Mouse (Mus musculus) kidney, adult 9 months (tissue): Measurements from ENCODE around the gene Nme7.

Experiments used
- DNase-seq: peaks from one replicate; pipeline ENCODE4 v3.0.0; 2022

Nme7 gene

GRCm38 (mm10) chr1:164303821-164304220 is at the start of gene Nme7:
TSS of gene Nme7 (plus strand) at chr1:164304121.
- no peak for DNase-seq

DNA sequence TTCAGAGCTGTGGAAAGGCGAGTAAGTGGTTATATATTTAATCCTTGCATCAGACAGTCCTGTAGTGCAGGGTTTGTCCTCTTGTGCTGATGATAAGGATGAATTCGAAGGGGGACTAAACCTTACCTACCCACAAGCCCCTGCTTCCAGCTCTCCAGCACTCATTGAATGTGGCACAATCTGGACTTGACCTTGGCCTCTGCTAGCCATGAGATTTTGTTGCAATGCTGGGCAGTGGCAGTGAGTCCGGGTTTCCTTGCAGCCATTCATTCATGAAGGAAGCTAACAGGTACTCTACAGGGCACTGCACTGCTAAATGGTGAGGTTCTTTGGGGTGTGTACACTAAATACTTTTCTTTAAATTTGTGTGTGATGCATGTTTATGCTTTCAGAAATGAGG is 49.1 kb upstream of the Nme7 start:
- DNase-seq: no peak

GRCm38 (mm10) chr1:164260171-164261028 is 43.5 kb upstream of the Nme7 start:
- no peak for DNase-seq

GRCm38 (mm10) chr1:164261553-164261952 is 42.4 kb upstream of the Nme7 start:
- DNase-seq: no peak

- no peak for DNase-seq
Observed at GRCm38 (mm10) chr1:164270941-164271340, 33.0 kb upstream of the Nme7 start.

GRCm38 (mm10) chr1:164273659-164274058 is 30.3 kb upstream of the Nme7 start:
- DNase-seq: no peak

GRCm38 (mm10) chr1:164275455-164275954 is 28.4 kb upstream of the Nme7 start, which contains the start of gene Ccdc181:
TSS of gene Ccdc181 (plus strand) at chr1:164275585.
- DNase-seq: peak; percentile 96

GRCm38 (mm10) chr1:164276552-164276951 is 27.4 kb upstream of the Nme7 start:
- DNase-seq: no peak

GRCm38 (mm10) chr1:164279332-164279731 is 24.6 kb upstream of the Nme7 start:
- DNase-seq: no peak

GRCm38 (mm10) chr1:164284007-164284406 is 19.9 kb upstream of the Nme7 start:
- no peak for DNase-seq

GRCm38 (mm10) chr1:164287406-164287805 is 16.5 kb upstream of the Nme7 start:
- DNase-seq: no peak

DNA sequence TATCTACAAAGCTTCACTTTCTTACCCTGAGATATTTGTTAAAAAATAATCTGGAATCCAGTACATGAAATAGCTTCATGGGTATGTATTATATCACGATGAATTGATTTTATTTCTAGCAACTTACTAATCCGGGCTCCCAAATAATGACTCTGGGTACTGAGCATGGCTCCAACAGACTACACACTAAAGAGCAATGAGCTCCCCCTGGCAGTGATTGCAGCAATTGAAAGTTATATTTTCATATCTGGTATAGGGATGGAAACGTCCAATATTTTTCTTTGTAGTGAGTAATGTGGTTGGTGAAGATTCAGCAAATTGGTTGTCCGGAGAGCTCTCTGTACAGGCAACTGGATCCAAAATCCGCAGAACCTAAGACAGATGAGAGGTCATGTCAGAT is 11.9 kb upstream of the Nme7 start:
- DNase-seq: no peak

DNA sequence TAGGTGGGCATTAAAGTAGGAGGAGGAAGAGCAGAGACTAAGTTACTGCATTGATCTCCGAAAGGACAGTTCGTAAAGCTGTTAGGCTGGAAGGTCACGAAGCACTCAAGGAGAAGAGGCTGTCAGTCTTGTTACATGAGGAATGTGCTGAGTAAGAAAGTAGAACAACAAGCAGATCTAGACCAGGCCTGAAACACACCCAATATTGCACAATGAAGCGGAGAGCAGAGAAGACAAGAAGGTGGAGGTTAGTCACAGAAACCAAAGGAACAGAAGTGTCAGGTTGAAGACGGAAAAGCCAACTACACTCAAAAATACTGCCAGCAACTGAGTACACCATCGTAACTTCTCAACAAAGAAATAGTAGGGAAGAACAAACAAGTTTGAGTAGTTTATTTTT is 9.8 kb upstream of the Nme7 start:
- no peak for DNase-seq

- DNase-seq: no peak
Observed at GRCm38 (mm10) chr1:164296473-164296872, 7.4 kb upstream of the Nme7 start.

DNA sequence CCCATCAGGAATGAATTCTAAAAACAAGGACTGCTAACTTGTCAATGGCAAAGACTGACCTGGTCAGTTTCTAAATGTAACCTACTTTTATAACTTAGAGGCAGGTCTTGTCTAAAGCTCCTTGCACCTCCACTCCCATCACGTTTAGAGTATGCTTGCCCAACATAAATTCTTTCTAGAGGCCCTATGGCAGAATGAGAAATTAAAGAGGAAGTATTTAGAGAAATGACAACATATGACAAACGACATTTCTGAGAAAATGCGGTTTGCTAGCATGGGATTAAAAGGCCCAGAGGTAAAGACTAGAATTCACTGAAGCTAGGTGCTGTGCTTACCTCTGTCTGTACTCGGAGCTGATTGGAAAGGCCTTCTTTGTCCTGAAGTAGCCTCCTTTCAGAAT is 2.0 kb upstream of the Nme7 start:
- DNase-seq: no peak

- DNase-seq: peak; percentile 99
Observed at GRCm38 (mm10) chr1:164307124-164307751, 3.3 kb downstream of the Nme7 start, which contains the start of gene Blzf1. TSS of gene Blzf1 (minus strand) at chr1:164307489.

DNA sequence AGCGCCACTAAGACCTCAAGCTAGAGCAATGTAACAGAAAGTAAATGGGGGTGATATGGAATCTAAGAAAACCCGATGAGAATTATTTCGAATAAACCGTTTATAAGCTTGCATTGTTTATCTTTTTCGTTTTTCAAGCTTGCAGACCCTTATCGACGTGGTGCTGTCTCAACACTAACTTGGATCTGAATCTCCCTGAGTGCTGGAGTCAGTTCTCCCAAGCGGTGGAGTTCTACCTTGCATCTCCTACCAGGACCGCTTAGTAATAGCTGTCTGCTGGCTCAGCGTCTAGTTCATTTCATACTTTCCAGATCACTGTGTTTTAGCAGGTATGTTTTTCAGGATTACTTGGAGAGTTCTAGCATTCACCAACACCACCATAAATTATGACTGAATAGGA is 4.0 kb downstream of the Nme7 start:
- DNase-seq: no peak

DNA sequence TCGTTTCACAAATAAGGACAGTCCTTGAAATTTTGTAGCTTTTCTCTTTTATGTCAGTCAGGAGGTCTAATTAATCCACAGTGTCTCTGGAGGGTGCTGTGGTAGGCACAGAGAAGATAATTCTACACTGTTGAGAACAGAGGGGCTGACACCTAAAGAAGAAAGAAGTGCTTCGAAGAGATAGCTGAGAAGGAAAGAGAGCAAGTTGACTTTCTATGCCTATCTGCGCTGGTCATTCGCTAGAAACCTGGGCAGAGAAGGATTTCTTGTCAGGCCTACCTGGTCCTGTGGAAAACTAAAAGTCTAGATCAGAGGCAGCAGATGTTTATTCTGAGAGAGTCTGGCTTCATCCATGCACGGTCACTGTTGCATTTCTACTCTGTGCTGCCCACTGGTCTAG is 10.2 kb downstream of the Nme7 start:
- no peak for DNase-seq

DNA sequence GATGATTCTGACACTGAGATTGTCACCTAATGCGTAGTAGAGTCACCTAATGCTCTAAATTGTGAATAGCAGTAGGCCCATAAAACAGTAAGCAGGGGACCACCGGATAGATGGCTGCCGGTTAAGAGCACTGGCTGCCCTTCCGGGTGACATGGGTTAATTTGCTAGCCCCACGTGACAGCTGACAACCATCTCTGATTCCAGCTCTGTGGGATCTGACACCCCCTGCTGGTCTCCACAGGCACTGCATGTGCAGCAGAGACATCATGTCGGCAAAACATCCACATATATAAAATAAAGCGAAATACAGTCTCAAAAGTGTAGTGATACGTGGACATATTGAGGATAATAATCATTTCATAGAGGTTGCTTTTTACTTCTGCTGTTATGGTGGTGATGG is 11.3 kb downstream of the Nme7 start:
- peak; percentile 47 for DNase-seq

DNA sequence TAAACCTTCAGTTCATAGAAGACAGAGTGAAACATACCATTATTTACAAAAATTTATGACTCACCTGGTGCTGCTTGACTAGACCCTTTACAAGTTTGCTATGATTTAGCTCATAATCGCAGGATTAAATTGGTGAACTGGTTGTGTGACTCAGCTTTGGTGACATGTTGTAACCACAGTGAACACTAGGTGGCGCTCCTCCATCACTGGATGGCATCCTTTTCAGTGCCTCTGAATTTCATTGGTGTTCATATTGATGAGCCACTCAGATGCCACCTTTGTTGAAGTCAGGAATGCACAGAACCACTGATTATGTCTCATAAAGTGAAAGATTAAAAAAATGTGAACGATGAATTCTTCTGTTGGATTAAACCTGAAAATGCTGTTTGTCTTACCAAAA is 12.8 kb downstream of the Nme7 start:
- DNase-seq: peak; percentile 68

DNA sequence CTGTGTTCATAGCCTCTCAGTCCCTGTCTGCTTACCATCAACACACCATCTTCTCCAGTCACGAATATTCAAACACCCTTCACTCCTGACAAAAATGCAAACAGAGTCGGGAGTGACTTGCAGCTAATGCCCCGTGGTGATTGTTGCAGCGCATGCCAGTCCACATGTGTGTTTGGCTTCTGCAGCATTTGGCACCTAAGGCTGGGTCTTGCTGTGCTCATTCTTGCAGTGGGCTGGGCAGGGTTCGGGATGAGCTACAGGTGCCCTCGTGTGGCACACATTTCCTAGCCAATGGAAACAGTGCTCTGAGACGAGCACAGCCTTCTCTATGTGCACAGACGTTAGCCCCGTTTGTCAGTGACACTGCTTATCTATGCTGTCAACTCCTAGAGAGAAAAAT is 13.3 kb downstream of the Nme7 start:
- no peak for DNase-seq

- no peak for DNase-seq
Observed at GRCm38 (mm10) chr1:164318474-164318873, 14.6 kb downstream of the Nme7 start.

- no peak for DNase-seq
Observed at GRCm38 (mm10) chr1:164319542-164320140, 15.7 kb downstream of the Nme7 start.

DNA sequence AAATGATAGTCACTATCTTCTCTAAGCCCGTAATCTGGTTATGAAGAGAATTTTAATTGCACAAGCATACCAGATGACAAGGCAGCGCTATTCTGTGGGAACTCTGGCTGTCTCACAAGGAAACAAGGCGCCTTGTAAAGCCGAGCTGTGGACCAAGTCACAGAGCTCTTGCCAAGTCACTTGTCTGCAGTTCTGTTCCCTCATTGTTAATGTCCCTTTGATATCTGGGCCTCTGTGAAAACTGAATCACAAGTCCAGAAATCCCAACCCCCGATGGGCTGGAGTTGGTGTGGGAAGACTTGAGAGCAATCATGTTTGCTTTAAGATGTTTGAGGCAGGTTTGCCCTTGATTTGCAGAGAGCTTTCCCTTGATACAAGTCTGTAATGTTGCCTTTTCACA is 16.8 kb downstream of the Nme7 start:
- no peak for DNase-seq
